Mouse (Mus musculus): ENCODE data around the gene Fcrl5.

GRCm38 (mm10) chr3:87398809-87399208, 36.8 kb upstream of the Fcrl5 start:
- no peak for TF ChIP-seq CTCF (IDR thresholded peaks at IDR 0.05; ENCODE audit: control insufficient read depth, insufficient read depth, insufficient read length)
- no peak for TF ChIP-seq MYOD1 (IDR thresholded peaks at IDR 0.05; ENCODE audit: control insufficient read depth, insufficient read length, low read depth)
- TF ChIP-seq MAX (IDR thresholded peaks at IDR 0.05), result no peak

All from C2C12 (cell line).